Mouse (Mus musculus) megakaryocyte, embryonic 14.5 days (primary cell): Measurements from ENCODE around the gene Ggcx. TPM values are rescaled to one million over a fixed set of nuclear protein-coding genes. Genes with fewer than 3 reads are reported as not detected.

Experiments
- H3K27me3 ChIP-seq: replicated peaks from 2 replicates; pipeline ENCODE3; 2012; ENCODE audit warnings: inconsistent platforms
- H3K36me3 ChIP-seq: replicated peaks from 2 replicates; pipeline ENCODE3; 2012; ENCODE audit warnings: low read length, inconsistent platforms, mixed read lengths
- H3K4me1 ChIP-seq: 2 replicates; pipeline ENCODE4 v1.6.1; 2012; ENCODE audit warnings: inconsistent platforms
- H3K4me3 ChIP-seq: replicated peaks from 2 replicates; pipeline ENCODE3; 2012; ENCODE audit warnings: moderate library complexity, mild to moderate bottlenecking, inconsistent platforms
- H3K9me3 ChIP-seq: 2 replicates; pipeline ENCODE4 v1.6.1; 2012; ENCODE audit warnings: inconsistent platforms
- FLI1 ChIP-seq: IDR thresholded peaks from 2 replicates; pipeline ENCODE4 v1.6.1; 2012; ENCODE audit warnings: low read length, inconsistent platforms, mixed read lengths
- GATA1 ChIP-seq: IDR thresholded peaks from 3 replicates; pipeline ENCODE4 v1.6.1; 2012; ENCODE audit warnings: mixed read lengths, low read length, inconsistent platforms, borderline replicate concordance
- polyA plus RNA-seq: library from polyadenylated mRNA; stranded (reverse); fragments of >175 nt; gene quantifications from 2 replicates; pipeline ENCODE4 v1.2.3, GENCODE M21; 2012; ENCODE audit warnings: low replicate concordance; ENCODE audit not compliant: insufficient read depth

The Ggcx gene
- polyA plus RNA-seq, 1 experiment: 4.8 TPM

GRCm38 (mm10) chr6:72420901-72421300 is 6.8 kb downstream of the Ggcx start:
- Histone ChIP-seq H3K27me3 (no peaks in the 10 kb centered on the region), H3K36me3 (peaks cover 97% of the 10 kb centered on the region), H3K9me3 (peaks cover 14% of the 10 kb centered on the region), H3K4me3 (no peak overlapping the region), H3K4me1 (peaks cover 34% of the 10 kb centered on the region)
- TF ChIP-seq GATA1 (no peak), FLI1 (no peak)

DNA sequence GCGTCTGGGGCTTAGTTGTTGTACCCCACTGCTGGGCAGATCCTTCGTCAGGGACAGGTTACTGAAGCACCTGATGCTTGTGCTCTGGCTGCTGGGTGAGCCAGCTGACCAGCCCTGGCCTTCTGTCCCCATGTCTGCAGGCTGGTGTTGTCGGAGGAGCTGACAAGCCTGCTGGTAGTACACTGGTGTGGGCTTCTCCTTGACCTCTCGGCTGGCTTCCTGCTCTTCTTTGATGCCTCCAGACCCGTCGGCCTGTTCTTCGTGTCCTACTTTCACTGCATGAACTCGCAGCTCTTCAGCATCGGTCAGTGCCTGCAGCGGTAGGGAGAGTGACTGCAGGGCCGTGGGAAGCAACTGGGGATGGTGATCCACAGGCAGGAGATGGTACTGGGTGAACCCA is 11.5 kb downstream of the Ggcx start:
- Histone ChIP-seq H3K27me3 (no peaks in the 10 kb centered on the region), H3K4me3 (no peak overlapping the region), H3K4me1 (0 out of 2 replicates have a peak, but pooled peaks cover under 1% of the 10 kb centered on the region), H3K36me3 (peaks cover 99% of the 10 kb centered on the region), H3K9me3 (peaks cover 20% of the 10 kb centered on the region)
- TF ChIP-seq FLI1 (no peak), GATA1 (no peak)

GRCm38 (mm10) chr6:72428036-72428435 is 13.9 kb downstream of the Ggcx start:
- H3K36me3 ChIP-seq: peaks cover 99% of the 10 kb centered on the region
- H3K9me3 ChIP-seq: peaks cover 20% of the 10 kb centered on the region
- TF ChIP-seq FLI1 (no peak), GATA1 (no peak)
- no peak overlapping the region for H3K4me3 ChIP-seq
- no peaks in the 10 kb centered on the region for H3K27me3 ChIP-seq
- peaks cover 23% of the 10 kb centered on the region for H3K4me1 ChIP-seq

DNA sequence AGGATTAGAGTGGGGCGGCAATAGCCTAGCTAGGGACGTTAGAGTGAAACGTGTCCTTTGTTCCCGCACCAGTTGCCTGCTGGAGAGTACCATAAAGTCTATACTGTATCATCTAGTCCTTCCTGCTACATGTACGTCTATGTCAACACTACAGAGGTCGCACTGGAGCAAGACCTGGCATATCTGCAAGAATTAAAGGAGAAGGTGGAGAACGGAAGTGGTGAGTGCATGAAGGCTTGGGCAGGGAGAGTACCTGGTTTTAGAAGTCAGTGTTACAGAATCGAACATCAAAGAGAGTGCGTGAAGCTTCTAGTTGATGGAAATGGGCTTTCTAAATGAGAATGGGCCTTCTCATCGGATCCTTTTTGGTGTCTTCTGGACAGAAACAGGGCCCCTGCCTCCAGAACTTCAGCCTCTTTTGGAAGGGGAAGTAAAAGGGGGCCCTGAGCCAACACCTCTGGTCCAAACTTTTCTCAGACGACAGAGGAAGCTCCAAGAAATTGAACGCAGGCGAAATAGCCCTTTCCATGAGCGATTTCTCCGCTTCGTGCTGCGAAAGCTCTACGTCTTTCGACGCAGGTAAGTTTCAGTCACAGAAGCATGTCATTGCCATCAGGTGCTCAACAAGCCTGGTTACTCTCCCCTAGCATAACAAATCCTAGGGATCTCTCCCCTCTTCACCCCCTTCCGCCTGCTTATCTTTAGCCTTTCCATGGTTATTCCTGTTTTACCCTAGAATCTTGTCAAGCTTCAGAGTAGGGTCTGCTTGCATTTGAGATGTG is 15.1 kb downstream of the Ggcx start:
- Histone ChIP-seq H3K4me1 (peaks cover 28% of the 10 kb centered on the region), H3K4me3 (no peak overlapping the region), H3K27me3 (no peaks in the 10 kb centered on the region), H3K36me3 (peaks cover 96% of the 10 kb centered on the region), H3K9me3 (peaks cover 20% of the 10 kb centered on the region)
- TF ChIP-seq FLI1 (no peak), GATA1 (no peak)

GRCm38 (mm10) chr6:72430989-72431921 is 17.1 kb downstream of the Ggcx start:
- Histone ChIP-seq H3K4me1 (peaks cover 43% of the 10 kb centered on the region), H3K4me3 (no peak overlapping the region), H3K9me3 (peaks cover 3% of the 10 kb centered on the region), H3K36me3 (peaks cover 96% of the 10 kb centered on the region), H3K27me3 (no peaks in the 10 kb centered on the region)
- TF ChIP-seq FLI1 (no peak), GATA1 (no peak)

GRCm38 (mm10) chr6:72432153-72432552 is 18.0 kb downstream of the Ggcx start:
- H3K27me3 ChIP-seq: no peaks in the 10 kb centered on the region
- H3K4me3 ChIP-seq: no peak overlapping the region
- TF ChIP-seq GATA1 (no peak), FLI1 (no peak)
- H3K36me3 ChIP-seq: peaks cover 97% of the 10 kb centered on the region
- peaks cover 50% of the 10 kb centered on the region for H3K4me1 ChIP-seq
- no peaks in the 10 kb centered on the region for H3K9me3 ChIP-seq

DNA sequence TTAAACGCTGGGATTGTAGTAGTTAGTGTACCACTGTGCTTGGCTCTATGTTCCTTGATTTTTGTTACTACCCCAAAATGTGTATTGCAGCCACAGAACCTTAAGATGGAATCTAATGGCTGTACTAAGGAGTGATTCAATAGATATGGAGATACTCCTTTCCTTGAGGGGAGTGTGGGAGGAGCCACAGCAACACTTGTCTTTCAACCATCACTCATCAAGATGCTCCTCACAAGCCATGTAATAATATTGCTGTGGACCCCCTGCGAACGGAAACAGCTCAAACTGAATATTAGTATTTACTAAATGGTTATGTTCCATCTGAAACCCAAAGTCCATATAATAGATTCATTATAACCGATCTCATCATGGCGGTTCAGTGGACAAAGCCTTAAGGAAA is 24.1 kb downstream of the Ggcx start:
- no peaks in the 10 kb centered on the region for H3K27me3 ChIP-seq
- peaks cover 47% of the 10 kb centered on the region for H3K36me3 ChIP-seq
- no peaks in the 10 kb centered on the region for H3K9me3 ChIP-seq
- peak overlapping the region; percentile 99 for H3K4me3 ChIP-seq
- TF ChIP-seq FLI1 (no peak), GATA1 (no peak)
- H3K4me1 ChIP-seq: peaks cover 56% of the 10 kb centered on the region

DNA sequence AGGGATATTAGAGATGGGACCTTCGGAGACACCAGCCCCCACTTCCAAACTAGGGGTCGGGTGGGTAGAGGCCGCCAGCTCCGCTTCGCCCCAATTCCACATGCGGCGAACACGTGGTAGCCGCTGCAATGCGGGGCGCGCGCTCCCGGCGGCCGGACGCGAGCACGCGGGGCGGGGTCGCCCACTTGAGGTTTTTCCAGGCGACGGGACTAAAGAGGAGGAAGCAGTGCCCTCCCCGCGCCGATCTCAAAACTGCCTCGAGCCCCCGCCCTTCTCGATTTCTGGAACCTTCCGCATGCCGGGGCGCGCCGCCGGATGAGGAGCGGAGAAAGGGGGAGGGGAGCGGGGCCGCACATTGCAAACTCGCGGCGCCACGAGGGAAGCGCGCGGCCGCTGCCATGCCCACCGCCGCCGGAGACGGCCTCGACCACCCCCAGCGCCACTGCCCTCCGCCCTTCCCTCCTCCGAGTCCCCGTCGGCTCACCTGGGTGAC is 24.8 kb downstream of the Ggcx start:
- no peaks in the 10 kb centered on the region for H3K9me3 ChIP-seq
- TF ChIP-seq GATA1 (no peak), FLI1 (no peak)
- peak overlapping the region; percentile 99 for H3K4me3 ChIP-seq
- H3K4me1 ChIP-seq: peaks cover 53% of the 10 kb centered on the region
- H3K36me3 ChIP-seq: peaks cover 40% of the 10 kb centered on the region
- H3K27me3 ChIP-seq: no peaks in the 10 kb centered on the region

DNA sequence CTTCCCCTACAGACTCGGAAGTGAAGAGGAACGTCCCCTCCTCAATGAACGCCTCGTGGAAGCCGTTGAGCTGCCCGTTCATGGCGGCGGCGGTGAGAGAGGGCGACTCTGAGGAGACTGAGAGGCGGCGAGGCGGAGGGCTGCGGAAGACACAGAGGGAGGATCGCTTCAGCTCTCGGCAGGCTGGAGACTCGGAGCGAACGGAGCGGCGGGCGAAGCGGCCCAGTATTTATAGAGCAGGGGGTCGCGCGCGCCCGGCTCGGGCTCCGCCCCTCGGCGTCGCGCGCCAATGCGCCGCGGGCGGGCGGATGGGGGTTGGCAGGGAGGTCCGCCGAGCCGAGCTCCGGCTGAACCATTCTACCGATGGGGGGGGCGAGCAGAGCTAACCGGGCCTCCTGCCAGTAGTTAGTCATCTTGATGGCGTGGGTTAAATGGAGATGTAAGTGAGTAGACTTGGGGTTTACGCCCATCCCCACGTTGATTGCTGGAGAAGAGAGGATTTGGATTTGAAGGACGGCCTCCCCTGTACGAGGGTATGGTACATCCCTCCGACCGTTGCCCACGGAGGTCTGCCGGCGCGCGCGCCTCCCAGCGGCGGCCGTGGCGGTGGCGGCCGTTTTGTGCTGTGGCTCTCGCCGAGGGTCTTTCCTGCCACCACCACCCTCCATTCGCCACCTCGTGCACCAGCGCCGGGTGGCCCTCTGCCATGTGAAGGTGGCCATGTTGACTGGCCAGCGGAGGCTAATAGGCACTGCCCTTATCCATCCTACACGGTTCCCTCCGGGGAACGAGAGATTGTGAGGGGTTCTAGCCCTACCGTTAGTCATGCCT is 25.5 kb downstream of the Ggcx start, which contains the start of gene Mat2a:
Gene Mat2a, minus strand, starts transcription at position 204 of the 831 bp plus-strand sequence.
- Histone ChIP-seq H3K4me1 (peaks cover 56% of the 10 kb centered on the region), H3K9me3 (no peaks in the 10 kb centered on the region), H3K27me3 (no peaks in the 10 kb centered on the region), H3K4me3 (peak within 1 kb of the TSS; percentile 99), H3K36me3 (peaks cover 36% of the 10 kb centered on the region)
- no peak for TF ChIP-seq GATA1
- no peak for TF ChIP-seq FLI1
